Mouse (Mus musculus) megakaryocyte progenitor cell, adult 5-6 weeks (primary cell): ENCODE data around the gene Olfr419. TPM values are rescaled to one million over a fixed set of nuclear protein-coding genes. Genes with fewer than 3 reads are reported as not detected.

ENCODE experiments used
- ATAC-seq: replicated peaks from 2 replicates; pipeline ENCODE4 v1.8.0; 2016; ENCODE audit warnings: mild to moderate bottlenecking, moderate TSS enrichment, inconsistent platforms; ENCODE audit not compliant: poor library complexity
- total RNA-seq, 2 experiments: library from RNA; stranded (forward) in 1 of 2; stranded (reverse) in 1 of 2; fragments of 157-497, 149-512 nt in 1 of 2; fragments of 200-1000 nt in 1 of 2; gene quantifications; 2 replicates each; pipeline versions ENCODE4 v1.2.3 to v1.2.4; 2015 to 2017

Gene Olfr419
- total RNA-seq (2015) (not detected in 2 replicates), total RNA-seq (2017) (not detected in 2 replicates)

DNA sequence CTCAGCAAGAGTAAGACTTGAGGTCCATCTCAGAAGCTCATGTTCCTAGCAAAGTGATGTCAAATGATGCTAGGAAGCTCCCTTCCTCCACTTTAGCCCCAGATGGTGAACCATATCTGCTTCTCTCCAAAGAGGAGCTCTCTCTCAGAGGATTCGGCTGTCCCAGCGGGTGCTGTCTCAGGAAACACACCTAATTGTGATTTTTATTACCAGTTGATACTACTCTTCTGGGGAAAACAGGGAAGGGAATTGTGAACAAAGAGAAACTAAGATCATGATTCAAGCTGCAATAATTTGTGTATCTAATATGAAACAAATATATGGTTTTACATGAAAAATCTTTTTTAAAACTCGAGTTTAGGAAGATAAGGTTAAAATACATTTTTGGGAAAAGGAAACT lies at the start of gene Olfr419:
Gene Olfr419, minus strand, starts transcription at position 101 of the 400 bp plus-strand sequence.
- no peak for ATAC-seq

DNA sequence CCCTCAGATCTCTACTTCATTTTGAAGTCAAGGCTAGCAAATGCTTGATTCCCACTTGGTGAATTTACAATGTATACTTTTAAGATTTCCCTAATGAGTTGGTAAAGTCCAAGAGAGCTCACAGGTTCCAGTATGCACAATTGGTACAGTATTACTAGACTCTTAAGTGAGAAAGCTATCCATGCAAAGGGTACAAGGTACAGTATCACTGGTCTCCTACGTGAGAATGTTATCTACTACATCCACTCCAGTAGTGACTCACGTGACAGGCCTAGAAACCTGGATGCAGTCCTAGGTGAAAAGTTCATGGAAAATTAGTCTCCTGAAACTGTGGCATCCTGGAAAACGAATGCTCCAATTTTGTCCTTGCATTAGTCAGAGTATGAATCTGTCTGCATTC lies 18.8 kb upstream of the Olfr419 start:
- no peak for ATAC-seq

DNA sequence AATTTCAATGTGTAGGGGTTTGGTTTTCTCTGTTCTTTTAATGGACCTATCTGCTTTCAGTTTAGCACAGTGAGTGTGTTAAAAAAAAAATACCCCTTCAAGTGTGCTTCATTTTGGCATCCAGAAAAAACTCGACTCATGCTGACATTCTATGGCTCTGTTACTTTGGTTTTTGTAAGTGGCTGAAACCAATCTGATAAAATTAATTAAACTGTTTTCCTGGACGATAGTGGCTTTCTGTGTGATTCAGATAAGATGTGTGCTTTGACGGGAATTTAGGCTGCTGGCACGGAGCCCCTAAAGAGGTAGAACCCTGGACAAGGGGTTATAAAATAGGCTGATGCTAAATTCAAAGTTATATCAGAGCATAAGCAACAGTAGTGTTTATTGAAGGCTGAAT lies 17.3 kb upstream of the Olfr419 start:
- ATAC-seq, result peak; percentile 63

DNA sequence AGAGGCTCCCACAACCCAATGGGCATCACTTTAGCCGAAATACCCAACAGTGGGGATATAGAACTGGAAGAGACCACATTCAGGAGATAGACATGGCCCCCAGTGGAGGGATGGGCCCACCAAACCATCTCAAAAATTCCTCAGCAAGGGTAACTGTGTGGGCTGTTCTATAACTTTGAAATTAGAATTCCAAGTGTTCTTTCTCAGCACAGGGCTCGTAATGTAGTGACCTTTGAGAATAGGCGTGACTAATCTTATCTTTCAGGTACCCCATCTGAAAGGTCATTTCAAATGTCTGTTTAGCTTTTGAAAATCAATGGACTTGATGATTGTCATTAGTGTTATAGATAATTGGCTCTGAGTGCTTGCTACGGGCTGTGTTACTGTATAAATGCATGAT lies 16.0 kb upstream of the Olfr419 start:
- ATAC-seq, result no peak

DNA sequence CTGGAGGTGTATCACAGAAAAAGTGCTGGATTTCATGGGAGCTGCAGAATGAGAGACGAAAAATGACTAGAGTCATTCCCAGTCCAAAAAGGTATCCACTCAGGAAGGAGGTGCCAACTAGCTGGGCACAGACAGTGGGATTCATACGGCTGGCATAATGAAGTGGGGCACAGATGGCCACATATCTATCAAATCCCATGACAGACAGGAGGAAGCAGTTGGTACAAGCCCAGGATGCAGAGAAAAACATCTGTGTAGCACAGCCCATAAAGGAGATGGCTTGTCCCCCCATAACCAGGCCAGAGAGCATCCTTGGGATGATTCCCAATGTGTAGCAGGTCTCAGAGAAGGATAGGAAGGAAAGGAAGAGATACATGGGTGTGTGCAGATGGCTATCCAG lies 1.5 kb downstream of the Olfr419 start:
- no peak for ATAC-seq

DNA sequence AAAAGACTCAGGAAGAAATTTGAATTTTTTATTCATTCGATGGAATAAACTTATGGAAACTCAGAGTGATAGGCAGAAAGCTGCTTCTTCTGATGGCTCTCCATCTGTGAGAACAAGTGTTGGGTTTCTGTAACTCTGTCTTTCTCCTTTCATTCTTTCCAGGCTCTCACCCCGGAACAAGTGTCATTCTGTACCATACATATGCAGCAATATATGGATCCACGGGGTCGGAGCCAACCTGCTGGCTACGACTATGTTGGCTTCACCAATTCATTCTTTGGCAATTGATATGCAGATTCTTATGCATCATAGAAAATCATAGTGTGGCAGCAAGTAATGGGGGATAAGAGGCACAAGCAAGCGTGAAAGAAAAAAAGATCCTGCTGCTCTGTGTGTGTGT lies 4.7 kb downstream of the Olfr419 start:
- no peak for ATAC-seq

DNA sequence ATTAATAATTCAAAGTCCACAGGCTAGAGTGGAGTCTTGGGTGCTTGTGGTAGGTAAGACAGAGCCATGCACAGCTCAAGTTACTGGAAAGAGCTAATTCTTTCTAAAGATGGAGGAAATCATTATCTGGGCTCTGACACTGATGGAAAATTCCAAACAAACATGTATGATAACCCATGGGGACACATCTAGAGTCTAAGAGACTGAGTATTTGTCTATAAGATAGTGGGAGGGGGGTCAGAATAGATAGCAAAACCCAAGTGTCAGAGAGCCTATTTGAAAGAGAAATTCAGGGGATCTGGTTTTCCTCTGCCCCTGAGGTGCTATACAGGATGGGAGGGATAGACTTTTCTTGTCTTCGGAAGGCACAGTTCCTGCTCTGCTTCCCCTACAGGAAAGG lies 5.8 kb downstream of the Olfr419 start:
- ATAC-seq, result no peak

DNA sequence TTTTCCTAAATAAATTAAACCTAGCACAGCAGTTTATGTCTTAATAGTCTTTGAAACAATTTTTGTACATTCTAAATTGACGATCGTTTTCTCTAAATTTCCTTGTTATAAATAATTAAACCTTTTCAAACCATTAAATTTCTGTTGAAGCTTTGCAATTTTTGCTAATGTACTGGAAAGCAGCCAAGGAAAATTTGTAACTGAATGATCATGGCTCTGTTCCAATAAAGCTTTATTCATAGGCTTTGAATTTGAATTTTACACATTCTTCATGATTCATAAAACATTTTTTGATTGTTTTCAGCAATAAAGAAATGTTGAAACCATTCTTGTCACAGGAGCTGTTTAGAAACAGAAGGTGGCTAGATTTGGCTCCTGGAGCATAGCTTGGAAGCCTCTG lies 7.2 kb downstream of the Olfr419 start:
- ATAC-seq, result no peak

DNA sequence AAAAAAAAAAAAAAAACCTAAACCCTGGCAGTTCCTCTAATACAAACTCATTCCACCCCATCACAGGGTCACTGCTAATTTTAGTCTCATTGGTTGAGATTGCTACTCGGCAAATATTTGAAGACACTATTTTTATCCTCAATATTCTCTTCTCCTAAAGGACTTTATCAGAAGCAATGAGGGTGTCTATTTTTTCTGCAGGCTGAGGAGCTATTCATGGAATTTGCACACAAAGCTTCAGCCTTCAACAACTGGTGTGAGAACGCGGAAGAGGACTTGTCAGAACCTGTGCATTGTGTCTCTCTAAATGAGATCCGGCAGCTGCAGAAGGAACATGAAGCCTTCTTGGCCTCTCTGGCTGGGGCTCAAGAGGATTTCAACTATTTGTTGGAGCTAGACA lies 11.9 kb downstream of the Olfr419 start:
- ATAC-seq, result no peak

DNA sequence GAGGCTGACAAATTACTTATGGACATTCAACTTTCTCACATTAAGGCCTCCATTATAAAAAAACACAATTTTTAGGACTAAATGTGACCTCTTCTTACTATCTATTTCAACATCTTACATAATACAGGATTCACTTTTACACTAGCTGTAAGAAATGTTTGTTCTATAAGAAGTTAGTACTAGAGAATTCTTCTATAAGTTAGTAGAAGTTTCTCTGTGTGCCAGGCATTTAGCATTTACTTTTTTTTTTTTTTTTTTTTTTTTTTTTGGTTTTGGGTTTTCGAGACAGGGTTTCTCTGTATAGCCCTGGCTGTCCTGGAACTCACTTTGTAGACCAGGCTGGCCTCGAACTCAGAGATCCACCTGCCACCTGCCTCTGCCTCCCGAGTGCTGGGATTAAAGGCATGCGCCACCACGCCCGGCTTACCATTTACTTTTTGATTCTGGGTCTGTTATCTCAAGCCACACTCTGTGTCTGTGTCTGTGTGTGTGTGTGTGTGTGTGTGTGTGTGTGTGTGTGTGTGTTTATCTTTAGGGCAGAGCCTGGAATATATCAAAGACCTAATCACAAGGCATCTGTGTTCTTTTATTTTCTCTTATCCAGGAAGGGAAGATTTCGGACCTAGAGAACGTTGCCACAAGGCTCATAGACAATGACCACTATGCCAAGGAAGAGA lies 35.2 kb downstream of the Olfr419 start:
- ATAC-seq, result peak; percentile 52

DNA sequence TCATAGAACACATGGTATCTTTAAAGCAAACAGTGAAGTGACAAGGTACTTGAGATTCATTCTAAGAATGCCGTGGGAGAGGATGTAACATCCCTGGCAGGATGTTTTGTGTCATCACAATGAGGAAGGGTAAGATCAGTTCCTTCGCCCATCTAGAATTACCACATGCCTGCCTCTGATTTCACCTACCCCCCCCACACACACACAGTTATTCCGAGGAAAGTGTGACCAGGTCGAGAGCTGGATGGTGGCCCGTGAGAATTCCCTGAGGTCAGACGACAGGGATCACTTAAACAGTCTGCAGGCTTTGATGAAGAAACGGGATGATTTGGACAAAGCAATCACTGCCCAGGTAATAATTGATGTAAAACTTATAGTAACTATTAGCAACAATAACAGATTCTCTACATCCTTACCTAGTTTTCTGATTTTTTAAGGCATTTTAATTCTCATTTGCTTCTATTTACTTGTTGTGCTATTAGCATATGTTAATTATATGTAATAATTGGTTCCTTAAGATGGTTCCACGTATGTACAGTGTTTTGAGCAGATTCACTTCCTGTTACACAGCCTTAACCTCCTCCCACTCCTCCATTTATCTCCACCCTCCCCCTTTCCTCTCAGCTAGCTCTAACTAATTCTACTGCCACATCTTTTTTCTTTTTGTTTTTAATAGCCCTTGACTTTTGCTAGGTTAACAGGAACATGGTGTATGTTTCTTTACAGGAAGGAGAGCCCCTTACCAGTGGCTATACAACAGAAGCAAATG lies 36.4 kb downstream of the Olfr419 start:
- peak; percentile 50; the same call in 1 of the 2 replicates for ATAC-seq

DNA sequence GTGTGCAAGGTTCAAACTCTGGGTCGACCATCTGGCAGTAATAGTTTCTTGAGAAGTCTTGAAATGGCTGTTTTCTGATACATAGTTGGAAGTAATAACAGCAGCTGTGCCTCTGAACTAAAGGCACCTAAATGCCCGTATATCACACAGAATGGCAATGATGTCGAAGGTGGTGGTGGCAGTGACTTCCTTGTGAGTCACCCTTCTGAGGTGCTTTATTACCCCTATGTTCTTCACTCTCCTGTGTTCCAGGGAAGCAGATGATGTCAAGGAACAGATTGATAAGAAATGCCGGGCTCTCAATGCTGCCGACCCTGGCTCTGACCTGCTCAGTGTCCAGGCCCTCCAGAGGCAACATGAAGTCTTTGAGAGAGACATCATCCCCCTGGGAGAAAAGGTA lies 39.6 kb downstream of the Olfr419 start:
- ATAC-seq, result no peak

DNA sequence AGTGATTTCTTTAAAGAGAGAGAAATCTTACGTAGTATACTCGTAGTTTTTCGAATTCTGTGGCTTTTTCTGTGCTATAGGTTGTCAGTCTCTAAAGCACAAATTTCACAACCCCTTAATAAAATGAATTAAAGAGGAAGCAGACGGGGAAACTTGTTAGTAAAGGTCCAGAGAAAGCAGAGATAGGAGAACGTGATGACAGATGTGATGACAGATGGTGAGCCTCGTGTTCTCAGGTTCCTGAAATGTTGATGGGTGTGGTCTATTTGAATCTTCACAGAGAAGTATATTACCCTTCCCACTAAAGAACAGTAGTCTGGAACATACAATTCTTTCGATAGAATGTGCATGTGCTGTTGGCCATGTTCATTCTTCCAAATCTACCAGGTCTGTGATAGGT lies 47.2 kb downstream of the Olfr419 start:
- ATAC-seq, result peak; percentile 89

Other genes starting within 250 kb of the Olfr419 start
- 5.5 and 7.7 TPM in 2 replicates for gene Ifi205, start 220.3 kb downstream of the Olfr419 start, total RNA-seq (2015)
- gene Ifi205, start 220.3 kb downstream of the Olfr419 start, total RNA-seq (2017), result 1.8 and 6.5 TPM in 2 replicates
- 0.27 TPM in 1 of 2 replicates, not detected in the other for gene Olfr433, start 211.4 kb downstream of the Olfr419 start, total RNA-seq (2015)
- gene Olfr433, start 211.4 kb downstream of the Olfr419 start, total RNA-seq (2017), result 0.12 and 0.17 TPM in 2 replicates
- not detected in 2 replicates for gene Olfr432, start 202.9 kb downstream of the Olfr419 start, total RNA-seq (2015)
- gene Olfr432, start 202.9 kb downstream of the Olfr419 start, total RNA-seq (2017), result under 0.01 TPM in 1 of 2 replicates, not detected in the other
- not detected in 2 replicates for gene Olfr430, start 185.5 kb downstream of the Olfr419 start, total RNA-seq (2015)
- not detected in 2 replicates for gene Olfr430, start 185.5 kb downstream of the Olfr419 start, total RNA-seq (2017)
- not detected in 2 replicates for gene Olfr429, start 167.7 kb downstream of the Olfr419 start, total RNA-seq (2015)
- gene Olfr429, start 167.7 kb downstream of the Olfr419 start, total RNA-seq (2017), result not detected in 2 replicates
- gene Olfr427, start 155.2 kb downstream of the Olfr419 start, total RNA-seq (2015), result not detected in 2 replicates
- not detected in 2 replicates for gene Olfr427, start 155.2 kb downstream of the Olfr419 start, total RNA-seq (2017)
- not detected in 2 replicates for gene Olfr231, start 130.9 kb downstream of the Olfr419 start, total RNA-seq (2015)
- not detected in 2 replicates for gene Olfr231, start 130.9 kb downstream of the Olfr419 start, total RNA-seq (2017)
- not detected in 2 replicates for gene Olfr424, start 120.5 kb downstream of the Olfr419 start, total RNA-seq (2015)
- not detected in 2 replicates for gene Olfr424, start 120.5 kb downstream of the Olfr419 start, total RNA-seq (2017)
- gene Olfr420, start 96.4 kb downstream of the Olfr419 start, total RNA-seq (2015), result not detected in 2 replicates
- gene Olfr420, start 96.4 kb downstream of the Olfr419 start, total RNA-seq (2017), result not detected in 2 replicates
- 1.3 and 4.1 TPM in 2 replicates for gene Spta1, start 79.3 kb downstream of the Olfr419 start, total RNA-seq (2015)
- gene Spta1, start 79.3 kb downstream of the Olfr419 start, total RNA-seq (2017), result 5.9 and 9.9 TPM in 2 replicates
- gene Mptx1, start 78.5 kb upstream of the Olfr419 start, total RNA-seq (2015), result not detected in 2 replicates
- not detected in 2 replicates for gene Mptx1, start 78.5 kb upstream of the Olfr419 start, total RNA-seq (2017)
- 0.42 and 2.4 TPM in 2 replicates for gene Olfr417, start 113.1 kb upstream of the Olfr419 start, total RNA-seq (2015)
- 0.44 and 0.67 TPM in 2 replicates for gene Olfr417, start 113.1 kb upstream of the Olfr419 start, total RNA-seq (2017)
- 0.52 and 0.54 TPM in 2 replicates for gene Olfr248, start 139.0 kb upstream of the Olfr419 start, total RNA-seq (2015)
- gene Olfr248, start 139.0 kb upstream of the Olfr419 start, total RNA-seq (2017), result not detected in 2 replicates
- 0.52 and 1.6 TPM in 2 replicates for gene Olfr414, start 172.0 kb upstream of the Olfr419 start, total RNA-seq (2015)
- 0.84 TPM in 1 of 2 replicates, not detected in the other for gene Olfr414, start 172.0 kb upstream of the Olfr419 start, total RNA-seq (2017)
- not detected in 2 replicates for gene Olfr220, start 190.0 kb upstream of the Olfr419 start, total RNA-seq (2015)
- gene Olfr220, start 190.0 kb upstream of the Olfr419 start, total RNA-seq (2017), result not detected in 2 replicates
- 0.37 TPM in 1 of 2 replicates, not detected in the other for gene Fmn2, start 249.8 kb upstream of the Olfr419 start, total RNA-seq (2015)
- gene Fmn2, start 249.8 kb upstream of the Olfr419 start, total RNA-seq (2017), result not detected in 2 replicates